Mouse (Mus musculus) layer of hippocampus, adult 9-10 months (tissue): ENCODE data around the gene Paqr5.

Experiments used
- DNase-seq: peaks from one replicate; pipeline ENCODE4 v3.0.0; 2022; ENCODE audit warnings: low spot score

Paqr5 gene

DNA sequence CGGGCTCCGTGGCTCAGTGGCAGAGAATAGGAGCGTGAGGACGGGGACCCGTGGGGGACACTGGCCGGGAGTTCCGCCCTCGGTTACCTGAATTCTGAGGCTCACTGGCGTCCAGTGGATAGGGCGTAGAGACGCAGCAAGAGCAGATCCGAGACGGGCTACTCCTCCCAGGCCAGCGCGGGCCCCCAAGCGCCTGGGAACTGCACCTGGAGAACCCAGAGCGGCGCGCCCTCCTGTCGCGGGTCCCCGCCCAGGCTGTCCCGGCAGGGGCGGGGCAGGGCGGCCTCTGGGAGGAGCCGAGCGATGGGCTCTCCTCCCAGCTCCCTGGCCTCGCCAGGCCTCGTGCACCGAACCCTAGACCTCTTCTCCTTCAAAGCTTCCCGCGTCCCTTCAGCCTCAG lies at the start of gene Paqr5:
Paqr5 (minus strand) TSS at position 257 of the 400 bp plus-strand sequence.
- no peak for DNase-seq

DNA sequence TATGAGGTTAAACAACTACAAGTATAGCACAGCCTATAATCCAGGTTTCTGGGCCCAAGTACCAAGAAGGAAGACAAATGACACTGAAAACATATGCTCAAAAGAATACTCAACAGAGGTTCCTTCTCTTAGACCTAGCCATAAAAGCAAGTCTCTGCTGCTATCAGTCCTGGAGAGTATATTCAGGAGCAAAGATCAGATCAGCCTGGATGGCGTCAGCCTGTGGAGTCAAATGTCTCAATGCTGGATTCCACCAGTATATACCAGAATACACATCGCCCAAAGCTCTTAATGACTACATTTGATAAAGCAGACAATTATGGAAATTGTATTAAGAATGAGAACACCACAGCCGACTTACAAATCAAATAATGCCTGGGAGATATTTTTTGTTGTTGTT lies 35.6 kb upstream of the Paqr5 start:
- DNase-seq, result no peak

DNA sequence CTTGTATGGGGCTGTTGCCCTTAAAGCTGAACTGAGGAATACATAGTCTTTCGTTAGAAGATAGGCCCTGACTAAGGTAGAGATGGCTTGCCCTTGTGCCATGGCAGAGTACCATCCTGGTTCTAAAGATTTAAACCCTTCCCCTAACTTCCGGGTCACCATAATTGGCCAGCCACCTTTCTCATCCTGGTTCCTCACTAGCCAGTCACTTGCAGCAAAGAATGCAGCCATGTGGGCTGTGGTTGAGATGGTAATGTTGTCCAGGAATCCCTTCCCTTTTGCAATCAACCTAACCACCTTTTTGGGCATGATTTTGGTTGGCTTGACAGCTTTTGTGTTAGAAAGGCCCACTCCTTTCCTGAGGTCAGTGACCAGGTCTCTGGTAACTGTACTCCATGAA lies 33.8 kb upstream of the Paqr5 start:
- DNase-seq, result no peak

DNA sequence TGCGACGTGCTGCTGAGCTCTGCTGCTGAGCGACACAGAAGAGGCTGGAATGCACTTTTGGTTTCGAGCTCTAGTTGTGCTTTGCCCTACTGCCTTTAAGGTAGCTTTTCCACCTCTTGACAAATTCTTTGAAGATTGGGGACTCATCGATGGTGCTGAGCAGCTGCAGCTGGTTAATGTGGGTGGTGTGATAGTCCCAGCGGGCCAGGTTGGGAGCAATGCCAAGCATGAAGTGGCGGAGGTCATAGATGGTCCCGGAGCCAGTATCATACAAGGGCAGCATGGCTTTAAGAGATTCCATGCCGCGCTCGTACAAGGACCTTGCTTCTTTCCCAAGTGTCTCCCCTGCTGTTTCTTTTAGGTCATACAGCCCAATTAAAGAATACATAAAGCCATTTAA lies 33.3 kb upstream of the Paqr5 start:
- DNase-seq, result no peak

DNA sequence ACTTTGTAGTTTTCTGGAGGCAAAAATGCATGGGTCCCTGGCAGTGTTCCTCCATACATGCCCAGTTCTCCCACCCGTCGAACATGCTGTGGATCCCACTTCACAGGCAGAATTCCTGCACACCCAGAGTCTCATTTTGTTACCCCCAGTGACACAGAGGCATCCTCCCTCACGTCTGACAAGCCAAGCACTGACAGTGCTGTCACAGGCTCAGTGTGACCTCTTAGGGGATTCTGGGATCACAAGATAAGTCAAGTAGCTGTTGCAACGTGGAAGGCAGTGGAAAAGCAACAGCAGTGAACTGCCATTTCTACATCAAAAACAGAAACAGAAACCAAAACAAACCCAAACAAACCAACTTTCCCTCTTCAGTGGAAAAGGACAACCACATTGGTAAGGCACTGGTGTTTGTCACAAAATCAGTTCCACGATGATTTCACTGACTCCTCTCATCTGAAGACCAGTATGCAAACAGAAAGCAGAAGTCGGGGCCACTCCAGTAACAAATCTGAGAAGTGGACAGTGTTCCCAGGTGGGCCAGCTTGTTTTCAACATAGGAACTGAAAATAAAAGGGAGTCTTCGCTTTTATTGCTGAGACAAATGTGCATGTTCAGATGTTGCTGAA lies 31.3 kb upstream of the Paqr5 start:
- no peak for DNase-seq

DNA sequence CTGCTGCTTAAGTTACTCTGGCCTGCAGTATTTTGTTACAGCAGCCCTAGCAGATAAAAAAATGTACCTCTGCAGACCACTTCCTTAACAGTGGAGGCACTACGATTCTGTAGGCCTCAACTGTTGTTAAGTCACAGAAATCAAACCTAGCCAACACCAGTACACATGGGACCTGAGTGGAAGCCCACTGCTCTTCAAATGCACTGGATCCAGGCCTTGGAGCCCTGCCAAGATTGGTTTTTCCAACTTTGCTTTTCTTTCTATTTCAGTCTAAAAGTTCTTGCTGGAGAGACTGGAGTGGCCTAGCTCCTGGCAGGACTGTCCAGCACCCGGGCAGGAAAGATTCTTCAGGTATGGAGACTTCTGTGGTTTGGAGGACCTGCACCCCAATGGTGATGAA lies 29.6 kb upstream of the Paqr5 start:
- DNase-seq, result no peak

DNA sequence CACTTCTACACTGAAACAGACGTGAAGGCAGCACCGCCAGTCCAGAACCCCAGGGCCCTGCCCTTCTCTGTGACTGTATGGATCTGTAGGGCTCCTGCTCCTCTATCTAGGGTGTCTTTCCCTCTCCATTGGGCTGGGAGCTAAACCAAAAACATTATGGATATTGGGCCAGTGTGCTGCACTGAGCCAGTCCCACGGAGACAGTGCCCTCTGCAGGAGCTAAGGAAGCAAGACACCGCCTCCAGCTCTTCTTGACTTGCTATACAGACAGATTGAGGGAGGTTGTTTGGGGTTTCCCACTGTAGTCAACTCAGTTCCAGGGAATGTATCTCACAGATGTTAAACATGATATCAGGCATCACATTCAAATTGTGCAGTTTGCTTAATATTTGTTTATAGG lies 24.1 kb upstream of the Paqr5 start:
- no peak for DNase-seq

DNA sequence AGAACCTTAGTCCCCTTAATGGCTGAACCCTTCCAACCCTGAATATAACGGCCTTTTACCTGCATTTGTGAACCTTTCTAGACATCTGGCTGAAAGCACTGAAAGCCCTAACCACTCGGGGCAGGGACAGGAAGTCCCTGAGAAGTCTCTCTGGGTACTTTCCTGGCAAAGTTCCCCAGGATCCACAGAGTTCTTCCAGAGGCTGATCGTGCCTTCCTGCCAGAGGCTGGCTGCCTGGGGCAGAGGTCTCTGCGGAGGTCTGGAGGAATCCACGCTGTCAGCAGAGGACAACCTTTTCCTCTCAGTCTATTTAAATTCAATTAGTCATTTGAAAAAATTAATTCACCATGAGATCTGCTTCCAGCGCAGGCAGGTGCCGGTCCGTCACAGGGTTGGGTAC lies 22.5 kb upstream of the Paqr5 start:
- DNase-seq, result no peak

DNA sequence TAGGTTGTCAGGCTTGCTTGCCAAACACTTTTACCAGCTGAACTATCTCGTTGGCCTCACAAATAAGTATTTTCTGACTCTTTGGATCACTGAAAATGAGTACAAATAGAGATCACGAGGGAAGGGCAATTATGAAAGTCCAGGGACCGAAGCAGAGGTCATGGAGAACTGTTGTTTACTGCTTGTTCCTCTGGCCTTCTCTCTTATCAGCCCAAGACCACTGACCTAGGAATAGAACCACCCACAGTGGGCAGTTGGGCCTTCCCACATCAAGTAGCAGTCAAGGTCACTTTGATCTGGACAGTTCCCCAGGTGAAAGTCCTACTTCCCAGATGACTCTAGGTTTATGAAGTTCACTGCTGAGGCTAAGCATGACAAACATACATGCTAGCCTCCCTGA lies 15.5 kb upstream of the Paqr5 start:
- no peak for DNase-seq

DNA sequence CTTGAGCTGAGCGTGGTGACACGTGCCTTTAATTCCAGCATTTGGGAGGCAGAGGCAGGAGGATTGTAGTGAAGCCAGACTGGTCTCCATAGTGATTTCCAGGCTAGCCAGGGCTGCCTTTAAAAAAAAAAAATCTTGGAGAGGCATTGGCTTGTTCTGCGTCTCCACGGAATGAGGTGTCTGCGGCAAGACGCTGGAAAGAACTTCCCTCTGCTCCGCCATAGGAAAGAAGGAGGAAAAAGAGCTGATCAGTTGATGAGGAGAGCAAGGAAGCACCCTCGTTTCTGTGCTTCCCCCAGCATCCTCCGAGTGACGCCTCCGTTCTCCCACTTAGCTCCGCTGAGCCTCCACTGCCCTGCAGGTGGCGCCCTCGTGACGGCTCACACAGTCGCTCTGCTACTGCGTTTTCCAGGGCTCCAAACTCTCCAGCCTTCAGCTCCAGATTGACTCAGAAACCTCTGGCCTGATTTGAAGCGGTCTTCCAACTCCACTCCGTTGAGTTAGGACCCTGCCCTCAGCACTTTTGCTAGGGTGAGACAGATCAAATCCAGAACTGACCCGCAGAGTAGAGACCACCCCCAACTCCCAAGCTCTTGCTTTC lies 13.5 kb upstream of the Paqr5 start:
- DNase-seq, result peak; percentile 59

DNA sequence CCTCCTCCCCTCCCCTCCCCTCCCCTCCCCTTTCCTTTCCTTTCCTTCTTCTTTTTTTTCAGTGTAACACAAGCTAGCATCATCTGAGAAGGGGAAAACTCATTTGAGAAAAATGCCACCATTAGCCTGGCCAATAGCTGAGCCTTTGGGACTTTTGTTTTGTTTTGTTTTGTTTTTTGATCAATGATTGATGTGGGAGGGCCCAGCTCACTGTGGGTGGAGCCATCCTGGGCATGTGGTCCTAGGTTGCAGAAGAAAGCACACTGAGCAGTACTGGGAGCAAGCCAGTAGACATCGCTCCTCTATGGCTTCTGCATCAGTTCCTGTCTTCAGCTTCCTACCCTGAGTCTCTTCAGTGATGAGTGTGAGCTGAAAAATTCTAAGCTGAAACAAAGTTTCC lies 9.2 kb upstream of the Paqr5 start:
- no peak for DNase-seq

DNA sequence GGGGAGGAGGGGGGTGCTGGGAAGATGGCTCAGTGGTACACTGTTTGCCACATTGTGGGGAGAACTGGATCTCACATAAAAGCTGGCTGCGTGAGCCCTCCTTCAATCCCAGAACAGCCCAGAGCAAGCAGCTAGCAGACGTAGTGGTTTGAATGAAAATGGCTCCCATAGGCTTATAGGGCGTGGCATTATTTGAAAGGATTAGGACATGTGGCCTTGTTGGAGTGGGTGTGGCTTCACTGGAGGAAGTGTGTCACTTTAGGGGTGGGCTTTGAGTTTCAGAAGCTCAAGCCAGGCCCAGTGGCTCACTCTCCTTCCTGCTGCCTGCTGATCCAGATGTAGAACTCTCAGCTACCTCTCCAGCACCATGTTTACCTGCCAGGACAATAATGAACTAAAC lies 5.5 kb upstream of the Paqr5 start:
- DNase-seq, result no peak

DNA sequence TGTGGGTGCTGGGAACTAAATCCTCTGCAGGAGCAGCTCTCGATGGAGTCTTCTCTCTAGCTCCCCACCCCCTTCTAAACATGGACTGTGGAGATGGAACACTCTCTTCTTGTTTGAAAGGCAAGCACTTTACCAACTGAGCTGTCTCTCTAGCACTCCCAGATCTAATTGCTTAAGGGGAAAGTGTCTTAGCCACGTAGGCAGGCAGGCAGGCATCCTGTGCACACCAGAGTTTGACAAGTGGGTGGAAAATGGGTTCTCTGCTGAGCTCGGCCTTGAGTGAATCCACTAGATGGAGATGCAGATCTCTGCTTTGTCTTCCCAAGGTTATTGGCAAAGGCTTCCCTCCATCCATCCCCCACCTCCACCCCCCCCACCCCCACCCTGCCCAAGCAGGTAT lies 1.4 kb upstream of the Paqr5 start:
- no peak for DNase-seq

DNA sequence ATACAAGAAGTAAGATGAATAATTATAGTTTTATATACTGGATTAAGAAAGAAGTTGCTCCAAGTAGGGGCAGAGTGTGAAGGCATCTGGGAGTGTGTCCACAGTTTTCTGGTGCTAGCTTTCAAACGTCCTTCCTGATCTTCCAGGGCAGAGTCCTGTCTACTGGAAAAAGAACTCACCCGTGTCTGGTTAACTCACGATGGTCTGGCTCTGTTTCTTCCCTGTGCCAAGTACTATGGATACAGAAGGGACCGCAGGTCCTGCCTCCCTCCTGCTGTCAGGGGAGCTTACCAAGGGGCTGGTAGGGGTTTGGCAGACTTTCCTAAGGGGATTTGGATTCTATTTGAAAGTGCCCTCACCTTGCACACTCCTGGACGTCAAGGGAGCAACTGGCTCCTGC lies 1.6 kb downstream of the Paqr5 start:
- DNase-seq, result no peak

DNA sequence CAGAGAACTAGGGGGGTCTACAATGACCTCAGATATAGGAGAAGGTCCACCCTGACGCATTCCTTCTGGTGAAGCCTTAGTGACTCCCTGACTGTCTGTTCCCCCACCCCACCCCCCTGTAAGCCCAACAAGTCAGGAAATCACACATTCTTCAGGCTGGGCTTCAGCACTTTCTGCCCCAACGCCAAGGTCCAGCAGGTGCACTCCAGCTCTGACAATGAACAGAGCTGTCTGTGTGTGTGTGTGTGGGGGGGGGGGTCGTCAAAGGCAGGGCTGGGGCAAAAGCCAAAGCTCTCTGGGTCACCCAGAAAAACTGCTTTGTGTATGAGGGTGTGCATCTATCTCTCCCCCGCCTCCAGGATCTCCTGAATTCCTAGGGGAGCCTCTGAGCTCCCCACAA lies 2.8 kb downstream of the Paqr5 start:
- no peak for DNase-seq

DNA sequence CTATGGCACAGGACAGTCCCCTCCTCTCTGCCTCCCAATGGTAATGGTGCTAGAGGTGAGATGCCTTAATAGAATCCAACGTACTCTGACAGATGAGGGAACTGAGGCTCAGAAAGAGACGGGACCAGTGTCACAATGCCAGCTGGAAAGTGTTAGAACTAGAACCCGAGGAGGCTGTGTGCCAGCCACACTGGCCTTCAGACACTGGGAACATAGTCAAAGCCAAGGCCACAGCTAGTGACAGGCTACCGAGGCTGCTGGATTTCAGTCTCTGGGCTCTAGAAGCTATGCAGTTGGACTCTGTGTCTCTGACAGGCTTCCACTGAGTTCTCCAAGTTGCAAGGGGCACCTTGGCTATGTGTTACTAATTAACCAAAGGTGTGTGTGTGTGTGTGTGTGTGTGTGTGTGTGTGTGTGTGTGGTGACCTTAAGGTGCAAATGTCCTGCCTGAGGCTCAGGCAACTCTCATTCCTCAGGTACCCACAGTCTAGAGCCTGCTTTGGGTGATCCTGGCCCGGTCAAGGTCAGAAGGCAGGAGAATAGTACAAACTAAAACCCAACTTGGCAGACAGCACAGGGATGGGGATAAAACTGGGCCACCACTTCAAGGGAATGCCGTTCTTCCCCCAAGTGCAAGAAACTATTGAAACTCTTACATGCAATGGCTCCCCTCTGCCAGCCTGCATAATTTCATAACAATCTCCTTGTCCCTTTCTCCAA lies 3.5 kb downstream of the Paqr5 start:
- no peak for DNase-seq

DNA sequence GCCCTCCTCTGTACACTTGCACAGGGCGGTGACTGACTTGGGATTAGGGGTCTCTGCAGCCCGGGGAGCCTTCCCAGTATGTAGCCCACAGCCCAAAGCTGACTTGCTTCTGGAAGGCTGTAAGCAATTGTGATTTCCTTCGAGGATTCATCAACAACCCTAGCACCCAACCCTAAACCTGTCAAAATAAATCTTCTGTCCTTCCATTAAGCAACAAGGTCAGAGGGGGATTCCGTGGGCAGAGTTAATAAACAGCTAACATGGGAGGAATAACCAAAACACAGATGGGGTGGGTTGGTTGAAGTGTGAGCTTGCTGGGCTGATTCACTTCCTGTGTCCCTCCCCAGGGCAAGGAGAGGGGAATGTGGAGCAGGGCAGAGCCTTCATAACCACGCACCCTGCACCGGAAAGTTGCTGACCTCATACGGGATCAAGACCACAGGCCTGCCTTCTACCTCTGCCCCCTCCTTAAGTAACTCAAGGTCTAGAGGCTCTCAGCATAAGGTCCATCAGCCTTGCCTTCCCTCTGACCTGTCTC lies 5.0 kb downstream of the Paqr5 start:
- DNase-seq, result no peak

DNA sequence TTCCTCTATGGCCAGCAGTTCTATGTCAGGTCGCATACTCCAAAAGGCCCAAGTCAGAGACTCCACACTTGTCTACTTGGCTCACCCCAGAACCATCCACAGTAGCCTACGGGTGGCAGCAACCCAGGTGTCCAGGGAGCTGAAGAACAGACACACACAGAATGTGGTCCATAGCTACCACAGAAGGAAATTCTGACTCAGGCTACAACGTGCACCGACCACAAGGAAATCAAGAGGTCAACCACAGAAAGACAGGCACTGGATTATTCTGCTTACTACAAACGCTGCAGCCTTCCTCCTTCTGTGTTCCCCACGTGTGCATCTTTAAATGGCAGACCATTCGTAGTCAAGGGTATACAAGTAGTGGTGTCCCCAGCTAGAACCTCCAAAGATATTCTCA lies 6.4 kb downstream of the Paqr5 start:
- no peak for DNase-seq

DNA sequence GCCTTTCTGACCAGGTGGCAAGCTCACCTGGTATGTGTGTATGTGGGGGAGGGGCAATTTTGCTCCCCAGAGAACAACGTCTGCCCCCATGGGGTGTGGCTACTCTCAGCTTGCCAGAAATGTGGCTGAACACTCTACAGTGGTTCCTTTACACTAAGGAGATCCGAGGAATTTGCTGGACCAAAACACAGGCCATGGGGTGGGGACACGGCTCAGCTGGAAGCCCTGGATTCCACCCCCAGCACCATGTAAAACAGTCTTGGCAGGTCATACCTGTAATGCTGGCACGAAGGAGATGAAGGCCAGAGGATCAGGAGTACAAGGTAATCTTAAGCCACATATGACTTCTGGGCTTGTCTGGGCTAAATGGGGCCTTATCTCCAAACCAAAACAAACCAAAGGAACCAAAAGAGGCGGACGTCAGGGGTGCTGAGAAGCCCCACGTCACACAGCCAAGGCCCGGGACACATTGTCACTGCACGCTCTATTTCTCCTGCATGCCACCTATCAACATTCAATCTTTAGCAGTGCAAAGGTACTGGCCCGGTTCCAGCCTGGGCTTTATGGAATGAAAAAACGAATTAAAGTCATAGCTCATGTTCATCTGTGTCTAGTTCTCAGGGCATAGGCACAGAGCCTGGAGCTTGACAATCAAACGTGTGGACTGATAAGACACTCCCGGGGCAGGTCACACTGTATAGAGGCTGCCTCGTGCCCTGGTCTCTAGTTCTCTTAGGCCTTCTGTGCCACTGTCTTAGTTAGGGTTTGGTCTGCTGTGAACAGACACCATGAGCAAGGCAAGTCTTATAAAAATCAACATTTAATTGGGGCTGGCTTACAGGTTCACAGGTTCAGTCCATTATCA lies 8.2 kb downstream of the Paqr5 start:
- DNase-seq, result no peak

DNA sequence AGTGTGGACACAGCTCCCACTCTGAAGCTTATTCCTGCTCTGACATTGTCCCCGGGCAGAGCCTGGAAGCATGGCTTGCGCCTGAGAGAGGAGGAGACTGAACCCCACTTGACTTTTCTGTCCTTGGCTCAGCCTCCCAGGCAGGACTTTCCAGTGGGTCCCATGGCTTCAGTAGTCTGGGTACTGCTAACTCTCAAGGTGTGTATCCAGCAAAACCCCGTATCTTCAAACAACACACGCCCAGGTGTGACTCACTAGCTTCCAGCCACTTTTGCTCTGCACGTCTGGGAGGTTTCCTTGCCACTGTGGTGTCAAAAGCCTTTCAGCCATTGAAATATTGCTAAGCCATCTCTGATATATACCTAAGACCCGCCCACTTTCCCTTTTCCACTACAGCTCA lies 9.3 kb downstream of the Paqr5 start:
- no peak for DNase-seq

DNA sequence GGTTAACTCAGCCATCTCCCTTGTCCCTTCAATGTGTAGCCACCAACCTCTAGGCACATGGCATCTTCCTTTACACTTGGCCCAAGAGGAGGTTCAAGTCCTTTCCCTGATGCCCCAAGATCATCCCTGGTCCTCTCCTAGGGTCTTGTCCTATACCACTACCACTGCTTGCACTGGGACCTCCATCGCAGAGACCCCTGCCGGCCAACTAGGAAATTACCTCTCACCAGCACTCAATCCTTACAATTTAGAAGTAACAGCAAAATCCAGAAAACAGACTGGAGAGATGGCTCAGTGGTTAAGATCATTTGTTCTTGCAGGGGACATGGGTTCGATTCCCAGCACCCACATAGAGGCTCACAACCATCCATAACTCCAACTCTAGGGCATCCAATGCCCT lies 11.2 kb downstream of the Paqr5 start:
- DNase-seq, result no peak

DNA sequence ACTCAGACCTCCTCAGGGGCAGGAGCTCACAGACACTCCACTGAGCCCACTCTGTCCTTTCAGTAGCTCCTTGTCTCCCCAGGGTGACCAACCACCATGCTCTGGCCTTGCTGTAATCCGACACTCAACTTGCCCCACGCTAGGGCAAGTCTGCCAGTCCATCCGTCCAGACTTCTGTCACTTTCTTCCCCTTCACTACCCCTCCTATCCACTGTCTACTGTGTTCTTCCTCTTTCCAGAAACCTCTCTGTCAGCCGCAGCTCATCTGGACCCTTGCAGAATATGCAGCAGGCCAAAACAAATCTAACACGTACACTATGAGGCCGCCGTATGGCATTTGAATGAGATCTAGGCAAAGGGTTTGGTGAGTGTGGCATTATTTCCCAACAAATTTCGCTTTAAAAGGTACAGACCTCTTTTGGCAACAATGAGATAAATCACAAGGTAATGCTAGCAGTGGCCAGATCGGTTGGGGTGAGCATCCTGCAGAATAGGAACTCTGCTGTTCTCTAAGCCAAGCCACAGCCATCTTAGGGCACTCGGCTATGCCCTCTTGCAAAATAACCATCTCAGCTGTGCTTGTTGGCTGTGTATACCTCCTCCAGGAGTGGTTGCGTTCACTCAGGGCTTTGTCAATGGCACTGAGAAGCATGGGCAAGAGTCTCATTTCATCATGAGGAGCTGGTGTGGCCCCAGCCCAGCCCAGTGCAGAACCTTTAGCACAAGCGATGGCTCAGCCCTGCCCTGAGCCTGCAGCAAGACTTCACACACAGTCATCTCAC lies 13.1 kb downstream of the Paqr5 start:
- no peak for DNase-seq
